Mouse (Mus musculus): ENCODE measurements at regions not wholly inside any gene's neighbourhood (a gene's known extent, or its start where the extent isn't known, plus 50 kb on each side); places are given as distances from the start of the nearest gene placed in this dataset.

GRCm38 (mm10) chr13:35212276-35212675, 185.4 kb upstream of the Eci2 start:
- DNase-seq (ENCODE audit: low spot score in 2 of 2), result no peak

- DNase-seq (ENCODE audit: low spot score in 2 of 2), result no peak
Observed at GRCm38 (mm10) chr13:35214219-35214618, 187.3 kb upstream of the Eci2 start.

DNA sequence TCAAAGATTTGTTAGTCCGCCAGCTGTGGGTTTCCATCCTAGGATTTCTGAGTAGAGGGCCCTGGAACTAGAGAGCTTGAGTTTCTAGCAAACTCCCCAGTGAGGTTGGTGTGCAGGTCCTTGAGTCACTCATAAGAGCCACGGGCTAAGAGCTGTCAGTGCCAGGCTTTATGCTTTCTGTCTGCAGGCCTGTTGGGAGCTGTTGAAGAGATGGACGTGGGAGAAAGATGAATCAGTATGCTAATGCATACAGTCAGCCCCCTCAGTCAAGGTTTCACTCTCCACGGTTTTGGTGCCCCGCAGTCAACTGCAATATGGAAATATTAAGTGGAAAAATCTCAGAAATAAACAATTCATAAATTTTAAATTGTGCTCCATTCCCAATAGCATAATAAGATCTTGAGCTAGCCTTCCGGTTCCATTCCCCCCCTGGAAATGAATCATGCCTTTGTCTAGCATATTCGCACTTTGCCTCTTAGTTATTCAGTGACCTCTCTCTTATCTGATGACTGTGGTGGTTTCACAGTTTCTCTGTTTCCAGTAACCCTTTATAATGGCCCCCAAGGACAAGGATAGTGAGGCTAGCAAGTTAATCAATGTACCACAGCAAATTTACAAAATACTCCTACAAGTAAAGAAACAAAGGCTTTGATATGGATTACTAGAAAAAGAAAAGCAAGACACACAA, 199.4 kb upstream of the Eci2 start:
- DNase-seq (ENCODE audit: low spot score in 2 of 2), result no peak

DNA sequence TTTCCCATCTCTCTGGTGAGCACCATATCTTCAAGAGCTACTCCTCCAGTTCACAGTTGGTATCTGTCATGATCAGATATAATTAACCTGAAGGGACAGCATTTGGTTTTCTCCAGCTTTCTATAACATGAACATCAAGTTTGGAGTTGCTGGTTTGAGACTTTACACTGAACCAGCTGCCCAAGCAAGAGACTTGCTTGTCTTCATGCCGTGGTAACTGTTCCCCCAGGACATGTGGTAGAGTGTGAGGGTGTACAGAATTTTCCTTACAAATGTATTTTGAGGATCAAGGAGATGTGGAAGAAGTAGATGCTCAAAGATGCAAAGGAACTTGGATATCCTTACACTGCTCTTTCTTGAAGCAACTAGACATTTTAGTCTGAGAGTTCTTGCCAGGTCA, 200.0 kb upstream of the Eci2 start:
- no peak for DNase-seq (ENCODE audit: low spot score in 2 of 2)

DNA sequence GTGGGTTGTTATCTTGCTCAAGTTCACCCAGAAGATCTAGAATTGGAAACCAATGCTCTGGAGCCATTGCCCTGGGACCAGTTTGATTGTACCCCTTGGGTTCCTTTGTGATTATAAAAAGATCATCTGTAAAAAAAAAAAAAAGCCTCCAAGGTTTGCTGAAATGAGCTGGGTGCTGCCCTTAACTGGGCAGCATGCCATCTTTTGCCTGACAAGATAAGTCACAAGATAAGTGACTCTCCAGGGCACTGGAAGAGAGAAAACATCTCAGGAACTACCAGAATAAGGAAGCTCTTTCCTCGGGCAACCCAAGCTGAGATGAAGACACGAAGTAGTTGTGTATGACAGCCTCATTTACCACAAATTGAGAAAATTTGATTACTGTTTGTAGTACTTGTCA, 202.7 kb upstream of the Eci2 start:
- no peak for DNase-seq (ENCODE audit: low spot score in 2 of 2)

GRCm38 (mm10) chr13:35233636-35234035, 206.7 kb upstream of the Eci2 start:
- no peak for DNase-seq (ENCODE audit: low spot score in 2 of 2)

DNA sequence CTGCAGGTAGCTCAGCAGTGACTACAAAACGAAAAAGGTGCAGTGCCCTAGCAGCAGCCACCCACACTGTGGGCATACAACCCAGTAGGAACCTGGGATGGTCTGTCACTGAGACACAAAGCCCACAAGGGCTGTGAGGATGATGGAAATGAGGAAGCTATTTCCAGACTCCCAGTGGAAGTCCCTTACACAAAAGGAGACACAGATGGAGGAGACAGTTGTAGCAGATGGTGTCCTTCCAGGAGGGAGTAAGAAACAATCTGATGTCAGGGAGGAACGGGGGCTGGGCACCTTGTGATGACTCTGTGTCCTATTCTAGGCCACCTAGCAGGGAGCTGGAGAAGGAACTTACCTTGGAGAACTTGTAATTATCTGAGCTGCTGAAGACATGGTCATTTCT, 214.5 kb upstream of the Eci2 start:
- no peak for DNase-seq (ENCODE audit: low spot score in 2 of 2)

DNA sequence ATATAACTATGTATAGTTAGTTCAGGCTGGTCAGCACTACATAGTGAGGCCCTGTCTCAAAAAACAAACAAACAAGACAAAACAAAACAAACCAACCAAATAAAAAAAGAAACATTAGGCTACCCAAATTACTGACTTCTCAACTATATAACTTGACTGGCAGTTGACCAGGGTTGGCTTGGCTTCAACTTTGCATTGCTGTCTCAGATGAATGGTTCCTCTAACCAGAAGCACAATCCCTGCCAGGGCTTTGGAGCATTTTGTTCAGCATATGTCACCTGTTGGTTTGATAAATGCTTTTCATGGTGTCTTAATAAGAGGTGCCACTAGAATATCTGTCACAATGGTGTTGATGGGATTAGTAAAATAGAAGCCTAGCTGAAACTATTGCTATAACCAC, 217.1 kb upstream of the Eci2 start:
- no peak for DNase-seq (ENCODE audit: low spot score in 2 of 2)

GRCm38 (mm10) chr13:35257386-35257785, 230.5 kb upstream of the Eci2 start:
- no peak for DNase-seq (ENCODE audit: low spot score in 2 of 2)

DNA sequence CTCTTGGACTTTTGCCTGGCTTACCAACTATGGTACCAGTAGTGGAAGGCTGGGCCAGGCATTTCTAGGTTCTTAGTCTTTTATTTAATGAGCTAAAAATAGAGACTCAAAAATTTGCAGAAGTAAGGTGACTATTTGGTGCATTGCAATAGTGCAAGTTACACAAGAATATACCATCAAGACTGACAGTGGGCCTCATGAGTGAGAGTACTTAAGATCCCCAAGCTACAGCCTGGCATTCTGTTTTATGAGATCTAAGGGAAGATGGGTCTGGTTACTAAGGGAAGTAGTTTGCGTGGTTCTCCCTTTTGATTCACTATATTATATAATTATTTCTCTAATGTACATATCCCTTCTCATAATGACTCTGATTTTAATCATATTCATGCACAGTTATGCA, 231.8 kb upstream of the Eci2 start:
- no peak for DNase-seq (ENCODE audit: low spot score in 2 of 2)

DNA sequence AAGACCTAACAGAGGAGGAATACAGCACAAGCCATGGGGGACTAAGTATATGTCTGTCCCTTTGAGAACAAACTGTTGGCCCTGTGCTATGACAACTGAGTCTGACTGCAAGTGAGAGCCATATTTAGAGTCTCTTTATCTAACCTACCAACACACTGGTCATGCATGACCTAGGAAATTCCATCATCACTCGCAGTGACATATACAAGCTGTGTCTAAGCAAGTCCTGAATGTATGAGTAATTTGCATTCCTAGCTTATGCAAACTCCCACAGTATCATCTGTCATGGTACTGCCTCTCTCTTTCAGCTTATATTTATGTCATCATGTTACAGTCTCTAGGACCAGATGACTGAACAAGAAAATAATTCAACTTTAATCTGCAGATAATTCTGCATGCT, 257.1 kb upstream of the Eci2 start:
- DNase-seq (ENCODE audit: low spot score in 2 of 2), result no peak

DNA sequence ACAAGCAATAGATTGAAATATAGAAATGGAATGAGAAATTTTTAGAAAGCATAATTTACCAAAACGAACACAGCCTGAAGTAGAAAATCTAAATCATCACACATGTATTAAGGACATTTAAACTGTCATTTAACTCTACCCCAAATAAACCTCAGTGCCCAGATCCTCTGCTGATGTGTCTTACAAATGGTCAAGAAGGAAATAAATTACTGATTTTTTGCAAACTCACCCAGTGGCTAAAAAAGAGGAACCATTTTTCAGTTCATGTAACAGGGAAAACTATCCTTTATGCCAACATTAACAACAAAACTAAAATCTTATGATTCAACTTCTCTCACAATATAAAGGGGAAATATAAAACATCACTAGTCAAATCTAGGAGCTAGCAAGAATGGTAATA, 275.2 kb upstream of the Eci2 start:
- no peak for DNase-seq (ENCODE audit: low spot score in 2 of 2)

GRCm38 (mm10) chr13:35316772-35317171, 289.9 kb upstream of the Eci2 start:
- DNase-seq (ENCODE audit: low spot score in 2 of 2), result no peak

DNA sequence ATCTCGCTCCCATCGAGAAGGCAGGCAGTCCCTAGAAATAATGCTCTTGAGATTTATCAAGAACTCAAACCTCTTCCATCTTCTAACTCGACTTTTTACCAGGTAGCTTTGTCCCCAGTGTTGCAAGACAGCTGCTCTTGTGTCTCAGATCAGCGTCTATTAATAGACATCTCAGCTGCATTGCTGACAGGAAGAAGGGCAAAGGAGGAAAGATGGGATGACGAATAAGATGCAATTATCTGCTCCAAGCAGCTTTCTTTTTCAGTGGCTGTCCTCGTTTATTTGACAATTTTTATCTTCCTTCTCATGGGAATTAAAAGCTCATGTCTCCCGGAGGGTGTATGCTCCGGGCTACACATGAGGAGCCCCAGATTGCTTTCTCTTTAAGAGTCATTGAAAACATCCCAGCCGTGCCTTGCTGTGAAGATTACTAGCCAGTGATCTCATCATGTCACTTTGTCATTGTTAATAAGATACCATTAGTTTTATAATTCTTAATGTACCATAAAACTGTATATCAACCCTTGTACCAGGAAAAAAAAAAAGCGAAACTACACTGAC, 299.9 kb upstream of the Eci2 start:
- no peak for DNase-seq (ENCODE audit: low spot score in 2 of 2)

GRCm38 (mm10) chr13:35328320-35328719, 301.4 kb upstream of the Eci2 start:
- DNase-seq (ENCODE audit: low spot score in 2 of 2), result no peak

DNA sequence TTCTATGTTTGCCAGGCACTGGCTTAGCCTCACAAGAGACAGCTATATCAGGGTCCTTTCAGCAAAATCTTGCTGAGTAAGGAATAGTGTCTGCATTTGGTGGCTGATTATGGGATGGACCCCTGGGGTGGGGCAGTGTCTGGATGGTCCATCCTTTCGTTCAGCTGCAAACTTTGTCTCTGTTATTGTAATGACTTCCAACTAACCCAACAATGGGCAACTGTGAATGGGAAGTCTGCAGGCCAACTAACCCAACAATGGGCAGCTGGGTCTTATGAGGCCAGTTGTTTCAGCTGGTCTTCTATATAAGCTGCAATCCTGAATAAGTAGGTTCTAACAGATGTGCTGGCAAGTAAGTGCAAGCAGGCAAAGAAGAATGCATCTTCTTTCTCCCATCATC, 304.0 kb upstream of the Eci2 start:
- DNase-seq (ENCODE audit: low spot score in 2 of 2), result no peak

- DNase-seq (ENCODE audit: low spot score in 2 of 2), result no peak
Observed at GRCm38 (mm10) chr13:35345507-35346129, 314.0 kb upstream of the Cdyl start.

DNA sequence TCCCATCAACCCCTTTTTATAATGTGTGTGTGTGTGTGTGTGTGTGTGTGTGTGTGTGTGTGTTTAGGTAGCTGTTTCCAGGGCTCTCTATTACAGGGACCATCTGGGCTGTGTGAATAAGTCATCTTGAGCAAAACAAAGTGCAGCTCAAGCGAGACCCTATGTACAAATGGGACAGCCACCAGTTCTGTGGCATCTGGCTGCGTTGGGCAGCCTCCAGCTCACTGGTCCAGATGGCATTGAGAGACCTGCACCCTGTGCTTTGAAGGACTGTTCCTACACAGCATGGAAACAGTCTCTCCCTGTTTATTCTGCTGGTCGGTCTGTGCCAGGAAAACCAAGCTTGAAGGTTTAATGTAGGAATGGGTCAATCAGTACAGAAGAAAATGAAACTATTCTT, 311.4 kb upstream of the Cdyl start:
- DNase-seq (ENCODE audit: low spot score in 2 of 2), result no peak

DNA sequence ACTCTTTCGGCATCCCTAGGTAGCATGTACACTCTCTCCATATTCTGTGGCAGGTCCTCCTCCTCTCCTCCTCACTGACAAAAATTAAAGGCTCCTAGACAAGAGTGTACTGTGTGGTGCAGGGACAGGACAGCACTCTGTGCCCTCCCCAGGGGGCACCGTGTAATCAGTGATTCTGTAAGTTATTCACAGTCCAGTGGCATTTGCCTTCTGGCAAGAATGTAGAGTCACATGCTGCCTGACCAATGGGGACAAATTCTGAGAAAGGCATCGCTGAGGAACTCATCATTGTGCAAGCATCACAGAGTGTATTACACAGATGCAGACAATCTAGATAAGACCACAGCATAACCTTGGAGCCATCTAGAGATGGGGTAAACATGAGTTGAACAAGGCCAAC, 300.3 kb upstream of the Cdyl start:
- DNase-seq (ENCODE audit: low spot score in 2 of 2), result no peak

- no peak for DNase-seq (ENCODE audit: low spot score in 2 of 2)
Observed at GRCm38 (mm10) chr13:35377487-35377886, 282.1 kb upstream of the Cdyl start.

GRCm38 (mm10) chr13:35379500-35379899, 280.1 kb upstream of the Cdyl start:
- DNase-seq (ENCODE audit: low spot score in 2 of 2), result no peak

GRCm38 (mm10) chr13:35380224-35381009, 279.2 kb upstream of the Cdyl start:
- no peak for DNase-seq (ENCODE audit: low spot score in 2 of 2)

GRCm38 (mm10) chr13:35381641-35382040, 278.0 kb upstream of the Cdyl start:
- no peak for DNase-seq (ENCODE audit: low spot score in 2 of 2)
